Mouse (Mus musculus) lung, embryonic 14.5 days (tissue): Measurements from ENCODE around the gene Ssh2. TPM values are rescaled to one million over a fixed set of nuclear protein-coding genes. Genes with fewer than 3 reads are reported as not detected.

Experiments used
- ATAC-seq: fragments of 200-750 bp; cut with Nextera tagmentation; 2 replicates; pipeline ENCODE4 v1.8.0; 2017; ENCODE audit warnings: mild to moderate bottlenecking, moderate TSS enrichment, moderate library complexity; ENCODE audit not compliant: insufficient read depth
- DNase-seq: peaks from one replicate; pipeline ENCODE4 v3.0.0-alpha.2; 2015
- H3K27ac ChIP-seq: fragments of 300-500 bp; sonication (generic); 2 replicates; pipeline ENCODE4 v1.5.1; 2014; ENCODE audit warnings: low read depth, mild to moderate bottlenecking, moderate library complexity
- H3K27me3 ChIP-seq: fragments of 300-500 bp; sonication (generic); 2 replicates; pipeline ENCODE4 v1.6.1; 2014; ENCODE audit warnings: low read length, control low read depth; ENCODE audit not compliant: insufficient read depth
- H3K36me3 ChIP-seq: fragments of 300-500 bp; sonication (generic); 2 replicates; pipeline ENCODE4 v1.6.1; 2014; ENCODE audit warnings: control low read depth; ENCODE audit not compliant: insufficient read depth
- H3K4me1 ChIP-seq: fragments of 300-500 bp; sonication (generic); 2 replicates; pipeline ENCODE4 v1.6.1; 2014; ENCODE audit warnings: antibody characterized with exemption, control low read depth; ENCODE audit not compliant: insufficient read depth
- H3K4me2 ChIP-seq: fragments of 300-500 bp; sonication (generic); 2 replicates; pipeline ENCODE4 v1.6.1; 2014; ENCODE audit warnings: mild to moderate bottlenecking
- H3K4me3 ChIP-seq: fragments of 300-500 bp; sonication (generic); 2 replicates; pipeline ENCODE4 v1.5.1; 2014; ENCODE audit warnings: low read depth, low read length
- H3K9ac ChIP-seq: fragments of 300-500 bp; sonication (generic); 2 replicates; pipeline ENCODE4 v1.6.1; 2014
- H3K9me3 ChIP-seq: fragments of 300-500 bp; sonication (generic); 2 replicates; pipeline ENCODE4 v1.6.1; 2016; ENCODE audit warnings: low read depth, low read length, control low read depth
- CTCF ChIP-seq: IDR thresholded peaks from 2 replicates; pipeline ENCODE4 v1.5.1; 2016; ENCODE audit warnings: antibody characterized with exemption, low read depth
- WGBS: fragments of 180-500 bp; shearing (Covaris S2); extraction: QIAGEN DNeasy Blood & Tissue Kit; methylation state at CpG from one replicate; pipeline ENCODE4 v1.1.7; 2014; 5-methylcytosine and 5-hydroxymethylcytosine counted together
- polyA plus RNA-seq: library from polyadenylated mRNA; unstranded; fragments of >200 nt; fragmentation: Nextera tagmentation; extraction: Ambion mirVana; gene quantifications from 2 replicates; pipeline ENCODE4 v1.2.1, GENCODE M21; 2014

The Ssh2 gene
- polyA plus RNA-seq, 1 experiment from 2014 or later = 13.8 TPM

DNA sequence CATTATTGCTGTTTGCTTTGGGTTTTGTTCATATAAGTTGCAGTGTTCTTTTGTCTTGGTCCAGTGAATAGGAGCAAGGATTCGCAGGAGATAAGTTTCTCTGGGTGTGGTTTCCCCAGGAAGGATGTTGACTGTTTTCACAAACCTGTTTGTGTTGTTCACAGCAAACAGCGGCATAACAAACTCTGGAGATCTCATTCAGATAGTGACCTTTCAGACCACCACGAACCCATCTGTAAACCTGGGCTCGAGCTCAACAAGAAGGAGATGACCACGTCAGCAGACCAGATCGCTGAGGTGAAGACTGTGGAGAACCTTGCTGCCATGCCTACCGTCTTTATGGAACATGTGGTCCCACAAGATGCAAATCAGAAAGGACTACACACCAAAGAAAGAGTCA lies 233.1 kb downstream of the Ssh2 start:
- Histone ChIP-seq H3K27ac (no peak overlapping the region), H3K27me3 (no peaks in the 10 kb centered on the region), H3K36me3 (peaks cover 29% of the 10 kb centered on the region), H3K9ac (no peak overlapping the region), H3K4me1 (no peaks in the 10 kb centered on the region; the same call in 1 of the 2 replicates), H3K4me2 (no peak overlapping the region), H3K9me3 (no peaks in the 10 kb centered on the region), H3K4me3 (no peak overlapping the region)
- WGBS = 82% methylated on average over 7 of the region's 7 CpGs
- ATAC-seq (no peak), DNase-seq (no peak)
- TF ChIP-seq CTCF = no peak

DNA sequence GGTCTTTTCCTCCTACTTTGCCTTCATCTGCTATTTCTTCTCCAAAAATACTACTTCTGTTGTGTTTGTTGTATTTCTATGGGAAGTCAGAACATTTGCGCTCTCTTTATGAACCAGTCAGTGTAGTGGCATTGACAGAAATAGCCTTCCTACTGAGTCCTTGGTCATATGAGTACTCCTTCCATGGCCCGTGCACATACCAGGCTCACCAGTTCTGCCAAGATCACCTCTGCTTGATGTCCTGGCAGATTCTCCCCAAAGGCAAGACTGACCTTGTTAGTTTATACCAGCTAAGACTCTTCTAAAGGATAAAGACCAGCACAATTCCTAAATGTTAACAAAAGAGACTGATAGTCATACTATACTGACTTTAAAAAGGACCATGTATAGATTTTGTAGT lies 235.6 kb downstream of the Ssh2 start:
- no peaks in the 10 kb centered on the region for H3K27me3 ChIP-seq
- peaks cover 41% of the 10 kb centered on the region for H3K36me3 ChIP-seq
- no peaks in the 10 kb centered on the region for H3K4me1 ChIP-seq
- no peak for ATAC-seq
- no peak overlapping the region for H3K27ac ChIP-seq
- 92% methylated on average over 2 of the region's 2 CpGs for WGBS
- H3K9ac ChIP-seq = no peak overlapping the region
- no peak for DNase-seq
- no peak overlapping the region for H3K4me3 ChIP-seq
- no peaks in the 10 kb centered on the region for H3K9me3 ChIP-seq
- H3K4me2 ChIP-seq = no peak overlapping the region
- no peak for TF ChIP-seq CTCF

DNA sequence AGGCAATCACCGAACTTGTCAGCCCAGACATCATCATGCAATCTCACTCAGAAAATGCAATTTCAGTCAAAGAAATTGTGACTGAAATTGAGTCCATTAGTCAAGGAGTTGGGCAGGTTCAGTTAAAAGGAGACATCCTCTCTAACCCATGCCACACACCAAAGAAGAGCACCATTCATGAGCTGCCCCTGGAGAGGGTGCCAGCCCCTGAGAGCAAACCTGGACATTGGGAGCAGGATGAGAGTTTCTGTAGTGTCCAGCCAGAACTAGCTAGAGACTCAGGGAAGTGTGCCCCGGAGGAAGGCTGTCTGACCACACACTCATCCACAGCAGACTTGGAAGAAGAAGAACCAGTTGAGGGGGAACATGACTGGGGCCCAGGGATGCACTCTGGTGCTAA lies 237.3 kb downstream of the Ssh2 start:
- no peaks in the 10 kb centered on the region for H3K4me1 ChIP-seq
- no peak overlapping the region for H3K4me3 ChIP-seq
- no peak overlapping the region for H3K9ac ChIP-seq
- 85% methylated on average over 2 of the region's 2 CpGs for WGBS
- no peak overlapping the region for H3K4me2 ChIP-seq
- peaks cover 41% of the 10 kb centered on the region for H3K36me3 ChIP-seq
- no peak for DNase-seq
- H3K27me3 ChIP-seq = no peaks in the 10 kb centered on the region
- no peak for ATAC-seq
- no peak overlapping the region for H3K27ac ChIP-seq
- H3K9me3 ChIP-seq = no peaks in the 10 kb centered on the region
- TF ChIP-seq CTCF = no peak

DNA sequence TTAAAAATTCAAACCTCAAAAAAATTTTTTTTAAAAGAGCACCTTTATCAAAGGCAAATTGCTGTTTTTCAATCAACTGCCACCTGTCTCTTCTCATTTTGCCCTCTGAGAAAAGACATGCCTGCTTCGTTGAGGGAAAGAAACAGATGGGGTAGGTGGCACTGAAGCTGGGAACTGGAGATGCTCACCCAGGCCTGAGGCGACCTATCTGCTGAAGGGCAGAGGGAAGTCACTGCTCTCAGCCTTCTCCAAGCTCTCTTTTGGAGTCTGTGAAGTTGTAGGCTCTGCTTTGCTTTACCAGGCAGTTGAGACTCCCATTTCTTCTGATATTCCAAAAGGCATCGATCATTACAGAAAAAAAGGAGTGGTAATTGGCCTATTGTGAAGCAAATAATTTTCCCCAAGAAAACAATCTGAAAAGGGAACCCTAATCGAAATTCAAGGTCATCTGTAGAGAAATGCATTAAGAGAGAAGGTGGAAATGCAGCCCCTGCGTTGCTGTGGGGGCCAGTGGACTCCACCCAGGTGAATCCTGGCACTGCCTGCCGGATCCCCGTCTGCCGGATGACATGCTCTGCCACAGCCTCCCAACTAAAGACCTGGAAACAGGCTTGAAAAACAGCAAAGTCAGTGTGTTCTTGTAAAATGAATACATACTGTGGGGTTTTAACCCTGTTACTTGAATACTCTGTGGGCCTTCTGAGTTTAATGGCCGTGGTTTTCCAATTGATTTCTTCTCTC lies 239.9 kb downstream of the Ssh2 start:
- no peak overlapping the region for H3K4me2 ChIP-seq
- H3K4me1 ChIP-seq = no peaks in the 10 kb centered on the region
- peaks cover 2% of the 10 kb centered on the region; the same call in 1 of the 2 replicates for H3K27me3 ChIP-seq
- WGBS = 80% methylated on average over 9 of the region's 9 CpGs
- H3K27ac ChIP-seq = no peak overlapping the region
- no peak overlapping the region for H3K4me3 ChIP-seq
- no peak for ATAC-seq
- no peak overlapping the region for H3K9ac ChIP-seq
- no peak for DNase-seq
- no peak for TF ChIP-seq CTCF
- H3K36me3 ChIP-seq = peaks cover 26% of the 10 kb centered on the region
- no peaks in the 10 kb centered on the region for H3K9me3 ChIP-seq

DNA sequence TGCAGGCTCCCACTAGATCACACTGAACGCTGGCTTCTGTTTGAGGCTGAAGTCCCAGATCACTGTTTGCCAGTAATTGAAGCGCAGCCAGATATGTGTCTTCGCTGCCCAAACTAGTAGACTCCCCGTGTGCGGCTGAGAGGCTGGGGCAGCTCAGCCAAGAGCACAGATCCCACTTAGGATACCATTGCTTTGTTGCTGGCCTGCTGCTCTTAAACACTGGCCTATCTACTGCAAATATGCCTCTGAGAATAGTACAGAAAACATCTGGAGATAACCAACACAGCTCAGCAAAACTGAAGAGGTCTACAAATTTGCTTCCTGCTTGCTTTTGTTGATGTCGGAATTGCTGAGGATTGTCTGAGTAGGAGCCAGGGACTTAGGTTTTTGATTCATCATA lies 240.8 kb downstream of the Ssh2 start:
- 42% methylated on average over 6 of the region's 6 CpGs for WGBS
- Histone ChIP-seq H3K4me3 (no peak overlapping the region), H3K9me3 (no peaks in the 10 kb centered on the region), H3K9ac (no peak overlapping the region; the same call in 1 of the 2 replicates), H3K4me1 (no peaks in the 10 kb centered on the region), H3K27me3 (peaks cover 12% of the 10 kb centered on the region), H3K4me2 (no peak overlapping the region), H3K36me3 (peaks cover 24% of the 10 kb centered on the region), H3K27ac (peak overlapping the region; percentile 61)
- DNase-seq (peak; percentile 76), ATAC-seq (peak; percentile 35; the same call in 1 of the 2 replicates)
- no peak for TF ChIP-seq CTCF

DNA sequence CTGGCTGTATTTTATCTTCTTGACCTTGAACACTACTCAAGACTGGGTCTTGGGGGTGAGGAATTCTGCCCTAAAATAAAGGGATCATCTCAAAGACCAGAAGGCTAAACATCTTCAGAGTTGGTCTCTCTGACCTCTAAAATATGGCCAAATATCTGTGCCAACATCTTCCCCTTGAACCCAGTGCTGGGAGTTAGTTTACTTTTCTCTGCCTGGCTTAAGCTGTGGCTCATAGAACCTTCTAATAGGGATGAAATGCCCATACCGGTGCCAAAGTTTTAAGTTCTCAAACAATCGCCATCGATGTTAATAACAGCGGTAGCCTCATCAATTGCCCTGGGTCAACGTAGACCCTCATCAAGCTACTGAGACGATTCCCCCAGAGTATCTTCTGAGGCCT lies 245.8 kb downstream of the Ssh2 start:
- DNase-seq = no peak
- 5% methylated on average over 6 of the region's 6 CpGs for WGBS
- Histone ChIP-seq H3K4me3 (peak overlapping the region; percentile 54), H3K27ac (no peak overlapping the region), H3K4me1 (peaks cover 4% of the 10 kb centered on the region; the same call in 1 of the 2 replicates), H3K9ac (peak overlapping the region; percentile 51; the same call in 1 of the 2 replicates), H3K9me3 (no peaks in the 10 kb centered on the region), H3K4me2 (peak overlapping the region; percentile 99), H3K27me3 (peaks cover 56% of the 10 kb centered on the region), H3K36me3 (no peaks in the 10 kb centered on the region)
- no peak for ATAC-seq
- TF ChIP-seq CTCF = no peak

DNA sequence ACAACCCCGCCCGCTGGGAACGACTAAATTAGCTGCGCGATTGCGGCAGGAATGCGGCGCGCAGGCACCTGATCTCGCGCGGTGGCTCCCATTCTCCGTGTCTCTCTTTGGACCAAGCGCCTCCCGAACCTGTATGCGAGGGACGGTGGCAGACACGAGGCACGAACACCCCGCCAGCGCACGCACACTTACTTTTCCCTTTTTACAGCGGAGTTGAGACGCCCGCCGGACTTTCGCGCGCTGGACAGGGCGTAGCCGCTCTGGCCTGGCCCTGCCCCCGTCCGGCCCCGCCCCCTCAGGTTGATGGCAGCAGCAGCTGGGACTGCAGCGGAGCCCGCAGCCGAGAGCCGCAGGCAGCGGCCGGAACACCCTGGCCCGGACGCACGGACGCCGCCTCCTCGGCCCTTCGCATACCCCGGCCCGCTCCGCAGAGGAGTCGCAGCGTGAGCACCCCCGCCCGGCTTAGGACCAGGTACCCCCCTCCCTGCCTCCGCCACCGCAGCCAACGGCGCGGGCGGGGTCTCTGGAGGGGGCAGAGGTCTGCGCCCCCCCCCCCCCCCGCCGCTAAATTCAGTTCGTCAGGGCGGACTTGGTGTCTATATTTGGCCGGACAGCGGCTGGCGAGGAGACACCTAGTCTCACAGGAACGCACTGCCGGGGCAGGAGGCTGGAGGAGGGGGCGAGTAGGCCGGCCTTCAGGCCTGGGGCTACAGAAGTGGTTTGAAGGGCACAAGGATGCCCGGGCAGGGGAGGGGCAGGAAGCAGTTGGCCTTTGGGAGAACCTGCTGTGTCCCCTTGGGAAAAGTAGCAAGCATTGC lies 246.4 kb downstream of the Ssh2 start, which contains the start of gene Coro6:
Coro6 (plus strand) TSS at position 129 of the 818 bp plus-strand sequence.
- Histone ChIP-seq H3K9ac (peak within 1 kb of the TSS; percentile 51), H3K36me3 (no peaks in the 10 kb centered on the region), H3K4me2 (peak within 1 kb of the TSS; percentile 99), H3K4me3 (peak within 1 kb of the TSS; percentile 54), H3K4me1 (peaks cover 4% of the 10 kb centered on the region; the same call in 1 of the 2 replicates), H3K27ac (no peak within 1 kb of the TSS), H3K9me3 (no peaks in the 10 kb centered on the region), H3K27me3 (peaks cover 62% of the 10 kb centered on the region)
- no peak for TF ChIP-seq CTCF
- DNase-seq (peak; percentile 69), ATAC-seq (peak; percentile 80)
- WGBS = under 1% methylated on average over 68 of the region's 73 CpGs
